Mouse (Mus musculus): Measurements from ENCODE around the gene Kif26a. TPM values are rescaled to one million over a fixed set of nuclear protein-coding genes. Genes with fewer than 3 reads are reported as not detected.

The Kif26a gene
- polyA plus RNA-seq (2012; rRNA removed) = 15.9 and 17.4 TPM in 2 replicates

GRCm38 (mm10) chr12:112145875-112146651, at the start of gene Kif26a:
TSS of gene Kif26a (plus strand) at chr12:112146208.

DNA sequence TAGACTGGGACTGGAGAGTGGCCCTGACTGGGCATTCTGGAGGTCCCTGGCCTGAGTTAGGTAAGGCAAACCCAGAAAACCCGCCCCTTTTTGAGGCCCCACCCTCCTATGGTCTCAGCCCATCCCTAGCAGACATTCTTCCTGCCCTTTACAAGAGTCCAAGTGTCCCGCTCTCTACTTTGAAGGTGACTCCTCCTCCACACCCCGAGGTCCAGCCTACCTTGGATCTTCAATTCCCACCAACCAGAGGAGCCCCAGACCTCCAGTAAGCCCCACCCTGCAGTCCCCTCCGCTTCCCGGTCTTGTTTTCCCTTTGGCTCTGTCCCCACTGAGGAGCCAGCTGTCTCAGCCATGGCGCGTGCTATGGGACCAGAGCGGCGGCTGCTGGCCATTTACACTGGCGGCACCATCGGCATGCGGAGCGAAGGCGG, 39.5 kb upstream of the Kif26a start, which contains the start of gene Aspg:
Aspg (plus strand) TSS at position 139 of the 431 bp plus-strand sequence.

Other genes starting within 250 kb of the Kif26a start
- 5.6 and 8.7 TPM in 2 replicates for gene Ppp1r13b, start 238.1 kb upstream of the Kif26a start, polyA plus RNA-seq (2012; rRNA removed)
- gene Atp5mpl, start 179.2 kb upstream of the Kif26a start, polyA plus RNA-seq (2012; rRNA removed) = 164 and 284 TPM in 2 replicates
- 1.8 and 2.0 TPM in 2 replicates for gene Tdrd9, start 174.6 kb upstream of the Kif26a start, polyA plus RNA-seq (2012; rRNA removed)
- gene Rd3l, start 164.9 kb upstream of the Kif26a start, polyA plus RNA-seq (2012; rRNA removed) = not detected in 2 replicates
- gene Aspg, start 39.5 kb upstream of the Kif26a start, polyA plus RNA-seq (2012; rRNA removed) = 1.5 and 2.6 TPM in 2 replicates